Mouse (Mus musculus) forebrain, embryonic 10.5 days (tissue): ENCODE results near the gene Far2. TPM values are rescaled to one million over a fixed set of nuclear protein-coding genes. Genes with fewer than 3 reads are reported as not detected.
A peak's percentile ranks its signal among the peaks of the same experiment; 100 is the strongest.

Experiments used
- DNase-seq: peaks from one replicate; pipeline ENCODE4 v3.0.0-alpha.2; 2017; ENCODE audit warnings: low spot score; ENCODE audit errors: extremely low spot score
- H3K27ac ChIP-seq: fragments of 300-500 bp; sonication (generic); 2 replicates; pipeline ENCODE4 v1.5.1; 2016; ENCODE audit warnings: mild to moderate bottlenecking
- H3K27me3 ChIP-seq: fragments of 300-500 bp; sonication (generic); 2 replicates; pipeline ENCODE4 v1.6.1; 2016; ENCODE audit warnings: mild to moderate bottlenecking; ENCODE audit not compliant: poor library complexity, severe bottlenecking
- H3K36me3 ChIP-seq: fragments of 300-500 bp; sonication (generic); replicated peaks from 2 replicates; pipeline ENCODE4 v1.6.1; 2016; ENCODE audit warnings: mild to moderate bottlenecking, moderate library complexity
- H3K4me1 ChIP-seq: fragments of 300-500 bp; sonication (generic); 2 replicates; pipeline ENCODE4 v1.6.1; 2016
- H3K4me3 ChIP-seq: fragments of 300-500 bp; sonication (generic); 2 replicates; pipeline ENCODE4 v1.5.1; 2016; ENCODE audit warnings: mild to moderate bottlenecking, moderate library complexity
- H3K9me3 ChIP-seq: fragments of 300-500 bp; sonication (generic); 2 replicates; pipeline ENCODE4 v1.6.1; 2016; ENCODE audit warnings: mild to moderate bottlenecking, moderate library complexity
- WGBS: fragments of 180-500 bp; shearing (Covaris S2); methylation state at CpG from one replicate; pipeline ENCODE4 v1.1.7; 2016; 5-methylcytosine and 5-hydroxymethylcytosine counted together
- polyA plus RNA-seq: library from polyadenylated mRNA; unstranded; fragments of >200 nt; fragmentation: Nextera tagmentation; extraction: Ambion mirVana; gene quantifications from 2 replicates; pipeline ENCODE4 v1.2.1, GENCODE M21; 2016

Gene Far2
- polyA plus RNA-seq: 1.9 TPM in 2 replicates

- H3K36me3 ChIP-seq: no peaks in the 10 kb centered on the region
- peak within 1 kb of the TSS; percentile 20; the same call in 1 of the 2 replicates for H3K27ac ChIP-seq
- peaks cover 12% of the 10 kb centered on the region for H3K4me1 ChIP-seq
- WGBS: 3% methylated on average over 34 of the region's 34 CpGs
- no peaks in the 10 kb centered on the region for H3K9me3 ChIP-seq
- peaks cover 26% of the 10 kb centered on the region for H3K27me3 ChIP-seq
- peak; percentile 17 for DNase-seq
- peak within 1 kb of the TSS; percentile 54 for H3K4me3 ChIP-seq
Measured at GRCm38 (mm10) chr6:148046881-148047649, at the start of gene Far2. Gene Far2, plus strand, starts transcription at chr6:148047259.

GRCm38 (mm10) chr6:148000483-148000882, 46.6 kb upstream of the Far2 start:
- WGBS: 87% methylated on average over 2 of the region's 2 CpGs
- H3K4me1 ChIP-seq: no peaks in the 10 kb centered on the region
- H3K36me3 ChIP-seq: no peaks in the 10 kb centered on the region
- no peak for DNase-seq
- H3K4me3 ChIP-seq: no peak overlapping the region
- H3K9me3 ChIP-seq: no peaks in the 10 kb centered on the region
- H3K27ac ChIP-seq: no peak overlapping the region
- no peaks in the 10 kb centered on the region for H3K27me3 ChIP-seq

DNA sequence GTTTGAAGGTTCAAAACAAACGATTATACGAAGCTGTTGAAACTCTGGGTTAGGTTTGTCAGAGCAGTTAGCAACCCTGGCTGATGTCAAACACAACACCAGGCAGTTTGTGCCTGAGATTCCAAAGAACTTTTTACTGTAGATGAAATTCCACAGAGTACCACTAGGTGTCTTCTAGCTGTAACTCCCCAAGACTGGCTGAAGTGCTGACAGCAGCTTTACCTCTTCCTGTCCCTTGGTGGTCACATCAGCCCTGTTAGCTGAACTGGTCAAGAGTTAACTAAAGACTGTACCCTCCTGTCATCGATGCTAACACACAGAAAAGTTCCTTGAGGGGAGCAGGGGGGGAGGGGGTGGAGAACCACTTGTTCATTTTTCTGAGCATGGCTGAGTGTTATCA, 46.0 kb upstream of the Far2 start:
- H3K27me3 ChIP-seq: no peaks in the 10 kb centered on the region
- DNase-seq: no peak
- 47% methylated on average over 3 of the region's 3 CpGs for WGBS

DNA sequence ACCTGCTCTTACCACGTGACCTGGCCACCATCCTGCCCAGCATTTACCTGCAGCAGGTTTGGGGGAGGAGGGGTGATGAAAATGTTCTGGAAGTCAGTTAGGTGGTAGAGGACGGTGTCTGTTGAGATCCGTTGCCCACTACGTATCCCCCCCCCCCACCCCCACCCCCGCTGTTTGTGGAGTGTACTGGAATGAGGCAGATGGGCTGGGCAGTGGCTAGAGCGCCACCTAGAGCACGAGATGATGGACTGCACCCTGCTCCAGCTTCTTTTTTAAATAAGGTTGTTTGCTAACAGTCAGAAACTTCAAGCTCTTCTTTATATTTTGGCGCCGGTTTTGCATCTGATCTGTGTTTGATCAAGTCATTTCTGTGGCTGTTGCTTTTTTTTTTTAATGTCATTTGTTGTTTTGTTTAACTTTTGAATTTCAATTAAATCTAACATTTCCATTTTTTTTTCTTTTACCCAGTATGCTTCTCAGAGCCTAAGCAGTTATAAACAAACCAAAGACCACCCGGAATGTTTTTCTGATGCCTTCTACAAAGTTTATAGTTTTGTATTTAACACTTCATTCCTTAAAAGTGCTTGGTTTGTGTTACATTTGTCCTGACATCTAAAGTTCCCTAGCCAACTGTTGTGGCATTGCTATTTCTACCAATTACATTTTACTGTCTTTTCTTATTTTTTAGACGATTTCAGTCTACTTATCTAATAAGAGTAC, 40.8 kb upstream of the Far2 start:
- DNase-seq: no peak
- no peaks in the 10 kb centered on the region for H3K36me3 ChIP-seq
- 76% methylated on average over 11 of the region's 11 CpGs for WGBS
- no peaks in the 10 kb centered on the region for H3K4me1 ChIP-seq
- H3K4me3 ChIP-seq: no peak overlapping the region
- no peaks in the 10 kb centered on the region for H3K9me3 ChIP-seq
- H3K27me3 ChIP-seq: no peaks in the 10 kb centered on the region
- no peak overlapping the region for H3K27ac ChIP-seq

More for the DNA sequence above, 46.0 kb upstream of the Far2 start:
- no peaks in the 10 kb centered on the region for H3K9me3 ChIP-seq
- H3K36me3 ChIP-seq: no peaks in the 10 kb centered on the region
- H3K27ac ChIP-seq: no peak overlapping the region
- no peaks in the 10 kb centered on the region for H3K4me1 ChIP-seq
- no peak overlapping the region for H3K4me3 ChIP-seq

DNA sequence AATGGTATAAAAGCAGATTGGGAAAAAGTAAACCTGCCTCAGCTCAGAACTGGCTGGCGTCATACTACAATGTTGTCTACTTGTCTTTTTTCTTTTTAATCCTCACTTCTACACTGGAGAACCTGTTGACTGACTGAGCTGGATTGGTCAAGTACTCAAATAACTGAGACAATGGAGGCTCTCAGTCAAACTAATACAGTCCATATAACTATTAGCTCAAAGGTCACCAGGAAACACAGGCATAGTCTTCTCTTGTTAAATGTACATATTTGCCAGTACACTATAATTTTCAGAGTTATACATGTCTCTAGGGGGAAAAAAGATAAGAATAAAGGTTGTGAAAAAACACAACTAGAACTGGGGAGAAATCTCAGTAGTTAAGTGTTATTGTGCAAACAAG, 6.3 kb upstream of the Far2 start:
- no peak for DNase-seq
- H3K36me3 ChIP-seq: no peaks in the 10 kb centered on the region

DNA sequence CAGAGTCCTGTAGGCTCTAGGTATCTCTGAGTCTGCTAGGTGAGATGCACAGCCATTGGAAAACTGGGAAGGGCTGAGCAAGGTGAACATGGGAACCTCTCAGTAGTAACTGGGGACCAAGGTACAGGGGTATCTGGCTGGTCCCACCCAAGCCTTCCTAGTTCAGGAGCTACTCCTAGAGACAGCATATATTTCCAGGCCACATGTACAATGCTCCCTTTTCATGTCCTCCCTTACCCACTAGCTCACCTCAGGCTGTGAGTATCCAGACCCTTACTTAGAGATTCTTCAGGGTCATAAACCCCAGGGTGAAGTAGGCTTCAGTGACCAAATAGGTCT, 560 bp downstream of the Far2 start:
- DNase-seq: no peak
- no peaks in the 10 kb centered on the region for H3K36me3 ChIP-seq
- peak overlapping the region; percentile 54 for H3K4me3 ChIP-seq
- H3K9me3 ChIP-seq: no peaks in the 10 kb centered on the region
- peaks cover 26% of the 10 kb centered on the region for H3K27me3 ChIP-seq
- no peak overlapping the region for H3K27ac ChIP-seq
- H3K4me1 ChIP-seq: peaks cover 12% of the 10 kb centered on the region

More for the DNA sequence above, 6.3 kb upstream of the Far2 start:
- H3K9me3 ChIP-seq: 0 out of 2 replicates have a peak, but pooled peaks cover 4% of the 10 kb centered on the region
- no peak overlapping the region for H3K4me3 ChIP-seq
- H3K4me1 ChIP-seq: no peaks in the 10 kb centered on the region
- WGBS: 86% methylated on average over 1 of the region's 1 CpGs
- no peaks in the 10 kb centered on the region for H3K27me3 ChIP-seq
- no peak overlapping the region for H3K27ac ChIP-seq

DNA sequence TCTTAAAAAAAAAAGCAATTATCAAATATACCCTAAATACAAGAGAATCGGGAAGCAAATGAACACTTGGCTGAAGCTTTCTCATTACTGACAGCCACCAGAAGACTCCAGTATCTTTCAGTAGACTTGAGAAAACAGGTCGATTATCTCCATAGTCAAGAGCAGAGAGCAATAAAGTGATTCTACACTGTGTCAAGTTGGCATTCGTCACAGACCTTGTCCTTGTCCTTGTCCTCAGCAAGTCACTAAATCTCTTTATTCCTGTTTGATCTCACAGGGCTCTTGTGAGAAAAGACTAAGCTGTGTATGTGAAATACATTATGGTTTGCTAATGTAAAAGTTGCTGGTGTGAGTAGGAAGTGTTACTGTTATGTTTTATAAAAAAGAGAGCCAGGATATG, 16.1 kb downstream of the Far2 start:
- H3K4me3 ChIP-seq: no peak overlapping the region
- no peaks in the 10 kb centered on the region for H3K4me1 ChIP-seq
- no peak for DNase-seq
- 88% methylated on average over 3 of the region's 3 CpGs for WGBS
- no peak overlapping the region for H3K27ac ChIP-seq
- H3K9me3 ChIP-seq: no peaks in the 10 kb centered on the region
- no peaks in the 10 kb centered on the region for H3K27me3 ChIP-seq
- H3K36me3 ChIP-seq: no peaks in the 10 kb centered on the region

- Histone ChIP-seq H3K4me1 (no peaks in the 10 kb centered on the region), H3K36me3 (no peaks in the 10 kb centered on the region), H3K27me3 (no peaks in the 10 kb centered on the region), H3K27ac (no peak overlapping the region), H3K4me3 (no peak overlapping the region), H3K9me3 (no peaks in the 10 kb centered on the region)
- no peak for DNase-seq
- WGBS: 90% methylated on average over 5 of the region's 5 CpGs
Measured at GRCm38 (mm10) chr6:148066267-148066666, 19.2 kb downstream of the Far2 start.

GRCm38 (mm10) chr6:148068786-148069185, 21.7 kb downstream of the Far2 start:
- H3K36me3 ChIP-seq: no peaks in the 10 kb centered on the region
- 94% methylated on average over 4 of the region's 4 CpGs for WGBS
- no peaks in the 10 kb centered on the region for H3K4me1 ChIP-seq
- H3K27me3 ChIP-seq: no peaks in the 10 kb centered on the region
- no peak overlapping the region for H3K4me3 ChIP-seq
- no peak overlapping the region for H3K27ac ChIP-seq
- DNase-seq: no peak
- H3K9me3 ChIP-seq: no peaks in the 10 kb centered on the region

DNA sequence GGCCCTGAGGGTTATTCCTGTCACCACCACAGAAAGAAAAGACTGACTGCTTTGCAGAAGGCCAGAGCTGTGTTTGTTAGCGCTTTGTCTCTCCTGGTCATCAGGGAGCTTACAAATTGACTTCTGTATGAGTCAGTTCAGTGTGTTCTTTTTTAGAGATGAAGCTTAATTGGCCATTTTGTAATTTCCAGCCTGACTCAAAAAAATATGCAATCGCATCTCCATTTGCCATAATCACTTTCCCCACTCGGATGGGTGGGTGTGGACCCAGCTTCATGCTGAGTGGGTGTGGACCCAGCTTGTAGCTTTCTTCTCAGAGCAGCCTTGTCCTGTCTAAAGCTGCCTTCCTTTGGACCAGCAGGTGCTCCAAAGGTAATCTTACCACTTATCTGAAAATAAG, 26.5 kb downstream of the Far2 start:
- no peak overlapping the region for H3K4me3 ChIP-seq
- WGBS: 81% methylated on average over 3 of the region's 3 CpGs
- no peaks in the 10 kb centered on the region for H3K27me3 ChIP-seq

DNA sequence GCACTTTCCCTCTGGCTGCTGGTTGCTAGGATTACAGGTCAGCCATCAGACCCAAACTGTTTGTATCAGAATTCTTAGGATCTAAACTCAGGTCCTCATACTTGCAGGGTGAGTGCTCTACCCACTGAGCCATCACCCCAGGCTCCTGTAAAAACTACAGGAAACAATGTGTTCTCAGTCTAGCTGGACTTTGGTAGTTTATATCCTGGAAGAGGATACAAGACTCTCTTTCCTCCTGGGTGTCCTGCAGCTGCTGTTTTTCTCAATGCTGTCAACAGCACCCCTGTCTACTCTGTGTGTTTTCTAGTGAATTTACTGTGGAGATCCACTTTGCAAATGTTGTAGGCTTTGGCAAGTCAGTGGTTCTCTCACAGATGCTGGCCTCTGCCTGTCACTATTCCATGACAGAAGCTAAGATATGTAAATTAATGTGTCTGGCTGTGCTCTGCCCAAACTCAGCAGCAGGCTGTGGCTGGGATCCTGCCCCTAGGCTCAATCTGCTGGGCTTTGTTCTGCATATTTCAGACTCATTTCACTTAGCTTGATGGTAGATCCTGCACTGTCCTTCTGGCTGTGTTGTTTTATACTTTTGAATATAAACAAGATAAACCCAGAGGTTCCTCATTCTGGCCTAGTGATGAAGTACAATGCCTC, 27.3 kb downstream of the Far2 start:
- H3K4me1 ChIP-seq: no peaks in the 10 kb centered on the region
- DNase-seq: no peak
- H3K9me3 ChIP-seq: no peaks in the 10 kb centered on the region
- no peak overlapping the region for H3K4me3 ChIP-seq
- no peak overlapping the region for H3K27ac ChIP-seq
- no peaks in the 10 kb centered on the region for H3K36me3 ChIP-seq
- no peaks in the 10 kb centered on the region for H3K27me3 ChIP-seq

More for the DNA sequence above, 26.5 kb downstream of the Far2 start:
- DNase-seq: no peak
- no peak overlapping the region for H3K27ac ChIP-seq
- H3K36me3 ChIP-seq: no peaks in the 10 kb centered on the region
- H3K9me3 ChIP-seq: no peaks in the 10 kb centered on the region
- no peaks in the 10 kb centered on the region for H3K4me1 ChIP-seq

GRCm38 (mm10) chr6:148083864-148084263, 36.8 kb downstream of the Far2 start:
- Histone ChIP-seq H3K36me3 (no peaks in the 10 kb centered on the region), H3K4me3 (no peak overlapping the region), H3K9me3 (no peaks in the 10 kb centered on the region), H3K27ac (no peak overlapping the region), H3K4me1 (no peaks in the 10 kb centered on the region), H3K27me3 (no peaks in the 10 kb centered on the region)
- DNase-seq: no peak
- 86% methylated on average over 2 of the region's 2 CpGs for WGBS

- Histone ChIP-seq H3K4me1 (no peaks in the 10 kb centered on the region), H3K4me3 (no peak overlapping the region), H3K36me3 (no peaks in the 10 kb centered on the region), H3K27me3 (no peaks in the 10 kb centered on the region), H3K27ac (no peak overlapping the region), H3K9me3 (no peaks in the 10 kb centered on the region)
- 83% methylated on average over 2 of the region's 2 CpGs for WGBS
- DNase-seq: no peak
Measured at GRCm38 (mm10) chr6:148084403-148084802, 37.3 kb downstream of the Far2 start.
